Mouse (Mus musculus): ENCODE results near the gene Mast1. TPM values are rescaled to one million over a fixed set of nuclear protein-coding genes. Genes with fewer than 3 reads are reported as not detected.
"Not testable (repeated sequence)": the region's sequence is repeated elsewhere in the genome, so short reads cannot be mapped to it uniquely, and the experiment has no call there.

Gene Mast1
- total RNA-seq, 2 experiments from 2014 or later: 0.07 TPM; not detected in 1

GRCm38 (mm10) chr8:84911854-84912253 is 25.3 kb downstream of the Mast1 start:
- ATAC-seq (ENCODE audit: poor library complexity, severe bottlenecking): no peak

GRCm38 (mm10) chr8:84910551-84910950 is 26.6 kb downstream of the Mast1 start:
- no peak for ATAC-seq (ENCODE audit: poor library complexity, severe bottlenecking)

GRCm38 (mm10) chr8:84909949-84910348 is 27.2 kb downstream of the Mast1 start:
- ATAC-seq (ENCODE audit: poor library complexity, severe bottlenecking): no peak

- no peak for ATAC-seq (ENCODE audit: poor library complexity, severe bottlenecking)
Observed at GRCm38 (mm10) chr8:84909162-84909767, 27.9 kb downstream of the Mast1 start.

GRCm38 (mm10) chr8:84908421-84909161 is 28.6 kb downstream of the Mast1 start, which contains the start of gene Dnase2a:
TSS of gene Dnase2a (plus strand) at chr8:84908560.
- ATAC-seq (ENCODE audit: poor library complexity, severe bottlenecking): peak; percentile 91

GRCm38 (mm10) chr8:84907979-84908378 is 29.2 kb downstream of the Mast1 start:
- not testable (repeated sequence) for ATAC-seq (ENCODE audit: poor library complexity, severe bottlenecking)

- ATAC-seq (ENCODE audit: poor library complexity, severe bottlenecking): no peak
Observed at GRCm38 (mm10) chr8:84907493-84907892, 29.7 kb downstream of the Mast1 start.

GRCm38 (mm10) chr8:84907037-84907436 is 30.1 kb downstream of the Mast1 start:
- ATAC-seq (ENCODE audit: poor library complexity, severe bottlenecking): no peak

- no peak for ATAC-seq (ENCODE audit: poor library complexity, severe bottlenecking)
Observed at GRCm38 (mm10) chr8:84904351-84904750, 32.8 kb downstream of the Mast1 start.

GRCm38 (mm10) chr8:84902920-84903661 is 34.1 kb downstream of the Mast1 start:
- ATAC-seq (ENCODE audit: poor library complexity, severe bottlenecking): peak; percentile 94

- peak; percentile 1; the same call in 1 of the 2 replicates for ATAC-seq (ENCODE audit: poor library complexity, severe bottlenecking)
Observed at GRCm38 (mm10) chr8:84902367-84902919, 34.7 kb downstream of the Mast1 start.

- ATAC-seq (ENCODE audit: poor library complexity, severe bottlenecking): no peak
Observed at GRCm38 (mm10) chr8:84901752-84902151, 35.4 kb downstream of the Mast1 start, which contains the start of gene Klf1. TSS of gene Klf1 (plus strand) at chr8:84901928.

GRCm38 (mm10) chr8:84901071-84901470 is 36.1 kb downstream of the Mast1 start:
- no peak for ATAC-seq (ENCODE audit: poor library complexity, severe bottlenecking)

GRCm38 (mm10) chr8:84895963-84896362 is 41.2 kb downstream of the Mast1 start:
- ATAC-seq (ENCODE audit: poor library complexity, severe bottlenecking): no peak

GRCm38 (mm10) chr8:84893709-84894134 is 43.4 kb downstream of the Mast1 start, which contains the start of gene Gcdh:
TSS of gene Gcdh (minus strand) at chr8:84893921.
- ATAC-seq (ENCODE audit: poor library complexity, severe bottlenecking): peak; percentile 99

- ATAC-seq (ENCODE audit: poor library complexity, severe bottlenecking): no peak
Observed at GRCm38 (mm10) chr8:84892993-84893708, 44.0 kb downstream of the Mast1 start.

GRCm38 (mm10) chr8:84889141-84889540 is 48.0 kb downstream of the Mast1 start:
- ATAC-seq (ENCODE audit: poor library complexity, severe bottlenecking): no peak

GRCm38 (mm10) chr8:84888280-84888679 is 48.9 kb downstream of the Mast1 start:
- ATAC-seq (ENCODE audit: poor library complexity, severe bottlenecking): no peak

GRCm38 (mm10) chr8:84884728-84885127 is 52.4 kb downstream of the Mast1 start:
- ATAC-seq (ENCODE audit: poor library complexity, severe bottlenecking): no peak

GRCm38 (mm10) chr8:84878915-84879314 is 58.2 kb downstream of the Mast1 start:
- no peak for ATAC-seq (ENCODE audit: poor library complexity, severe bottlenecking)

Measured in megakaryocyte, adult 5-6 weeks (primary cell).